Mouse (Mus musculus) limb, embryonic 11.5 days (tissue): ENCODE results near the gene 4930404N11Rik. TPM values are rescaled to one million over a fixed set of nuclear protein-coding genes. Genes with fewer than 3 reads are reported as not detected.
A peak's percentile ranks its signal among the peaks of the same experiment; 100 is the strongest.

Experiments
- ATAC-seq: fragments of 200-750 bp; cut with Nextera tagmentation; 2 replicates; pipeline ENCODE4 v1.8.0; 2017; ENCODE audit warnings: low read depth; ENCODE audit not compliant: insufficient number of reproducible peaks, low FRiP score, low TSS enrichment
- DNase-seq: peaks from one replicate; pipeline ENCODE4 v3.0.0-alpha.2; 2015; ENCODE audit warnings: low spot score
- H3K27ac ChIP-seq: fragments of 300-500 bp; sonication (generic); replicated peaks from 2 replicates; pipeline ENCODE4 v1.5.1; 2014; ENCODE audit warnings: low read depth, mild to moderate bottlenecking, low read length
- H3K27me3 ChIP-seq: fragments of 300-500 bp; sonication (generic); 2 replicates; pipeline ENCODE4 v1.6.1; 2014; ENCODE audit warnings: mild to moderate bottlenecking, low read length, mixed read lengths; ENCODE audit not compliant: control insufficient read depth, insufficient read depth
- H3K36me3 ChIP-seq: fragments of 300-500 bp; sonication (generic); 2 replicates; pipeline ENCODE4 v1.6.1; 2014; ENCODE audit warnings: mild to moderate bottlenecking, low read length, moderate library complexity, mixed read lengths; ENCODE audit not compliant: control insufficient read depth, insufficient read depth
- H3K4me1 ChIP-seq: fragments of 300-500 bp; sonication (generic); 2 replicates; pipeline ENCODE4 v1.6.1; 2014; ENCODE audit warnings: low read length, mixed read lengths; ENCODE audit not compliant: control insufficient read depth, insufficient read depth
- H3K4me2 ChIP-seq: fragments of 300-500 bp; sonication (generic); 2 replicates; pipeline ENCODE4 v1.6.1; 2014; ENCODE audit warnings: low read depth, mild to moderate bottlenecking, moderate library complexity; ENCODE audit not compliant: severe bottlenecking
- H3K4me3 ChIP-seq: fragments of 300-500 bp; sonication (generic); 2 replicates; pipeline ENCODE4 v1.5.1; 2014; ENCODE audit warnings: low read depth, low read length
- H3K9ac ChIP-seq: fragments of 300-500 bp; sonication (generic); 2 replicates; pipeline ENCODE4 v1.6.1; 2014; ENCODE audit warnings: mild to moderate bottlenecking, low read length
- H3K9me3 ChIP-seq: fragments of 300-500 bp; sonication (generic); 2 replicates; pipeline ENCODE4 v1.6.1; 2016; ENCODE audit warnings: low read length; ENCODE audit not compliant: control insufficient read depth
- WGBS: fragments of 180-500 bp; shearing (Covaris S2); extraction: QIAGEN DNeasy Blood & Tissue Kit; methylation state at CpG from one replicate; pipeline ENCODE4 v1.1.7; 2014; 5-methylcytosine and 5-hydroxymethylcytosine counted together
- microRNA-seq: library from miRNA; unstranded; fragments of <30 nt; microRNA quantifications from one replicate; pipeline ENCODE4, GENCODE M21; 2016
- polyA plus RNA-seq: library from polyadenylated mRNA; unstranded; fragments of >200 nt; fragmentation: Nextera tagmentation; extraction: Ambion mirVana; gene quantifications from 2 replicates; pipeline ENCODE4 v1.2.1, GENCODE M21; 2014

The 4930404N11Rik gene
- polyA plus RNA-seq, 1 experiment from 2014 or later: 0.21 TPM

- peak overlapping the region; percentile 71 for H3K4me2 ChIP-seq
- H3K4me1 ChIP-seq: peaks cover 32% of the 10 kb centered on the region
- H3K9me3 ChIP-seq: no peaks in the 10 kb centered on the region
- 91% methylated on average over 13 of the region's 13 CpGs for WGBS
- peaks cover 18% of the 10 kb centered on the region for H3K36me3 ChIP-seq
- H3K27ac ChIP-seq: no peak overlapping the region
- DNase-seq (no peak), ATAC-seq (no peak)
- H3K27me3 ChIP-seq: no peaks in the 10 kb centered on the region
- 0 out of 2 replicates have a peak overlapping the region, but pooled peaks have one; percentile 12 for H3K9ac ChIP-seq
- no peak overlapping the region for H3K4me3 ChIP-seq
These were observed 46.9 kb downstream of the 4930404N11Rik start for GRCm38 (mm10) chr10:81318589-81319329.

DNA sequence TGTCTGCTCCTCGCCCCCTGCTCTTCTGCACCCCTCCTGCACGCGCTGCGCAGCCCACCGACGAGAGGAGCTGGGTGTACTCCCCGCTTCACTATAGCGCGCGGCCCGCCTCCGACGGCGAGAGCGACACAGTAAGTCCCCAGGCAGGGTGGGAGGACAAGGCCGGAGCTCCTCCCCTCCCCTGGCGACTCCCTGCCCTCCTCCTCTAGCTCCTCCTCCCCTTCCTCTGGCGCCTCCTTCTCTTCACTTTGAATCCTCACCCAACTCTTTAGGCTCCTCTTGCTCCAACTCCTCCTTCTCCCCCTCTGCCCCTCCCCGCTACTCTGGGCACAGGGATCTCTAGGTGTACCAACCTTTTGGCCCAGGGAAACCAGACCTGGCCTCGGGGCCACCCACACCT, 48.3 kb downstream of the 4930404N11Rik start:
- Histone ChIP-seq H3K4me2 (peak overlapping the region; percentile 13; the same call in 1 of the 2 replicates), H3K9ac (peak overlapping the region; percentile 47), H3K4me3 (peak overlapping the region; percentile 10; the same call in 1 of the 2 replicates), H3K27ac (no peak overlapping the region), H3K27me3 (no peaks in the 10 kb centered on the region), H3K4me1 (peaks cover 30% of the 10 kb centered on the region), H3K9me3 (no peaks in the 10 kb centered on the region), H3K36me3 (peaks cover 13% of the 10 kb centered on the region)
- peak; percentile 49 for DNase-seq
- ATAC-seq: no peak
- 13% methylated on average over 20 of the region's 20 CpGs for WGBS

GRCm38 (mm10) chr10:81316338-81317060, 49.1 kb downstream of the 4930404N11Rik start:
- H3K4me1 ChIP-seq: peaks cover 24% of the 10 kb centered on the region
- H3K4me3 ChIP-seq: peak overlapping the region; percentile 10; the same call in 1 of the 2 replicates
- H3K27me3 ChIP-seq: no peaks in the 10 kb centered on the region
- H3K9me3 ChIP-seq: no peaks in the 10 kb centered on the region
- ATAC-seq: no peak
- peaks cover 18% of the 10 kb centered on the region for H3K36me3 ChIP-seq
- H3K9ac ChIP-seq: peak overlapping the region; percentile 47
- H3K4me2 ChIP-seq: peak overlapping the region; percentile 13; the same call in 1 of the 2 replicates
- 48% methylated on average over 16 of the region's 16 CpGs for WGBS
- DNase-seq: peak; percentile 52
- no peak overlapping the region for H3K27ac ChIP-seq

DNA sequence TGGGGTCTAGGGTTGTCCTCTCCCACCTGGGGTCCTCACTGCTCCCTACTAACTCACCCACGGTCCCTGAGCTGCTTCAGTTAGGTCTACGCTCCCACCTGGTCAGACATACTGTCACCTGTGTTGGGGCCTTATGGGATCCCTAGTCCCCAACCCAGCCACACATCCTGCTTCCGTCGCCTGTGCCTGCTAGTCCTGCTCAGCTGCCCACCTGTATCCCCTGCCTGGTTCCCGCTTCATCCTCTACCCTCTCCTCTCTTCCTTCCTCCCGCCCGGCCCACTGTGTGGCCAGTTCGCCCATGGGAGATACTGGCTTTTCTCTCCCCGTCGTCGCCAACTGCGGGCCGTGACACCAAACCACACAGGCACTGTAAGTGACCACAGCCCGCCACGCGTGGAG, 50.0 kb downstream of the 4930404N11Rik start:
- Histone ChIP-seq H3K4me2 (no peak overlapping the region), H3K4me3 (no peak overlapping the region), H3K27ac (no peak overlapping the region), H3K4me1 (peaks cover 24% of the 10 kb centered on the region), H3K9ac (no peak overlapping the region), H3K9me3 (no peaks in the 10 kb centered on the region), H3K36me3 (peaks cover 27% of the 10 kb centered on the region), H3K27me3 (no peaks in the 10 kb centered on the region)
- no peak for ATAC-seq
- WGBS: 96% methylated on average over 16 of the region's 16 CpGs
- no peak for DNase-seq

GRCm38 (mm10) chr10:81314201-81314600, 51.4 kb downstream of the 4930404N11Rik start:
- Histone ChIP-seq H3K4me1 (peaks cover 19% of the 10 kb centered on the region), H3K27ac (no peak overlapping the region), H3K9me3 (no peaks in the 10 kb centered on the region), H3K4me3 (no peak overlapping the region), H3K4me2 (no peak overlapping the region), H3K36me3 (peaks cover 36% of the 10 kb centered on the region), H3K27me3 (no peaks in the 10 kb centered on the region), H3K9ac (no peak overlapping the region)
- WGBS: 77% methylated on average over 7 of the region's 7 CpGs
- ATAC-seq (no peak), DNase-seq (no peak)

GRCm38 (mm10) chr10:81313581-81313980, 52.0 kb downstream of the 4930404N11Rik start:
- Histone ChIP-seq H3K4me2 (no peak overlapping the region), H3K27ac (no peak overlapping the region), H3K4me3 (no peak overlapping the region), H3K9me3 (no peaks in the 10 kb centered on the region), H3K27me3 (no peaks in the 10 kb centered on the region), H3K36me3 (peaks cover 41% of the 10 kb centered on the region), H3K4me1 (peaks cover 14% of the 10 kb centered on the region), H3K9ac (no peak overlapping the region)
- DNase-seq (no peak), ATAC-seq (no peak)
- 96% methylated on average over 13 of the region's 13 CpGs for WGBS

Small RNAs within 50 kb of the gene (microRNA-seq; reads per million reads assigned to microRNA genes)
- not detected for gene Mir6913

Other genes with a start within 250 kb of the 4930404N11Rik start
- gene Zbtb7a, start 230.6 kb downstream of the 4930404N11Rik start, polyA plus RNA-seq: 6.7 and 8.4 TPM in 2 replicates
- 53.3 and 56.9 TPM in 2 replicates for gene Pias4, start 197.9 kb downstream of the 4930404N11Rik start, polyA plus RNA-seq
- 428 TPM in 2 replicates for gene Eef2, start 189.2 kb downstream of the 4930404N11Rik start, polyA plus RNA-seq
- 43.3 and 49.1 TPM in 2 replicates for gene Dapk3, start 182.8 kb downstream of the 4930404N11Rik start, polyA plus RNA-seq
- gene 4930442H23Rik, start 182.0 kb downstream of the 4930404N11Rik start, polyA plus RNA-seq: not detected in 2 replicates
- gene Nmrk2, start 163.8 kb downstream of the 4930404N11Rik start, polyA plus RNA-seq: 0.08 TPM in 1 of 2 replicates, not detected in the other
- gene Atcay, start 135.0 kb downstream of the 4930404N11Rik start, polyA plus RNA-seq: 0.11 and 0.27 TPM in 2 replicates
- gene Zfr2, start 132.7 kb downstream of the 4930404N11Rik start, polyA plus RNA-seq: 3.4 and 4.2 TPM in 2 replicates
- 1.2 and 2.3 TPM in 2 replicates for gene Matk, start 112.9 kb downstream of the 4930404N11Rik start, polyA plus RNA-seq
- 198 and 217 TPM in 2 replicates for gene Mrpl54, start 98.9 kb downstream of the 4930404N11Rik start, polyA plus RNA-seq
- gene Apba3, start 98.9 kb downstream of the 4930404N11Rik start, polyA plus RNA-seq: 45.3 and 46.3 TPM in 2 replicates
- gene Tjp3, start 74.2 kb downstream of the 4930404N11Rik start, polyA plus RNA-seq: 2.0 TPM in 2 replicates
- 49.0 and 60.6 TPM in 2 replicates for gene Pip5k1c, start 72.9 kb downstream of the 4930404N11Rik start, polyA plus RNA-seq
- 35.9 and 40.0 TPM in 2 replicates for gene Cactin, start 44.7 kb downstream of the 4930404N11Rik start, polyA plus RNA-seq
- gene Tbxa2r, start 37.1 kb downstream of the 4930404N11Rik start, polyA plus RNA-seq: 1.7 and 1.8 TPM in 2 replicates
- not detected in 2 replicates for gene Gipc3, start 22.6 kb downstream of the 4930404N11Rik start, polyA plus RNA-seq
- gene Hmg20b, start 15.3 kb downstream of the 4930404N11Rik start, polyA plus RNA-seq: 129 and 130 TPM in 2 replicates
- 4.7 and 5.9 TPM in 2 replicates for gene Mfsd12, start 8.3 kb downstream of the 4930404N11Rik start, polyA plus RNA-seq
- 107 and 119 TPM in 2 replicates for gene Fzr1, start 12.7 kb upstream of the 4930404N11Rik start, polyA plus RNA-seq
- 53.7 and 55.7 TPM in 2 replicates for gene Dohh, start 18.6 kb upstream of the 4930404N11Rik start, polyA plus RNA-seq
- gene Gm48551, start 18.6 kb upstream of the 4930404N11Rik start, polyA plus RNA-seq: 2.1 and 2.8 TPM in 2 replicates
- gene Gm48552, start 23.2 kb upstream of the 4930404N11Rik start, polyA plus RNA-seq: 0.40 and 1.0 TPM in 2 replicates
- gene Smim24, start 27.2 kb upstream of the 4930404N11Rik start, polyA plus RNA-seq: 3.4 and 3.5 TPM in 2 replicates
- gene Nfic, start 89.8 kb upstream of the 4930404N11Rik start, polyA plus RNA-seq: 16.7 and 18.7 TPM in 2 replicates
- 0.33 and 0.77 TPM in 2 replicates for gene Celf5, start 116.9 kb upstream of the 4930404N11Rik start, polyA plus RNA-seq
- gene Ncln, start 130.6 kb upstream of the 4930404N11Rik start, polyA plus RNA-seq: 60.3 and 66.8 TPM in 2 replicates
- gene S1pr4, start 134.3 kb upstream of the 4930404N11Rik start, polyA plus RNA-seq: 0.10 and 0.43 TPM in 2 replicates
- gene Gna15, start 158.4 kb upstream of the 4930404N11Rik start, polyA plus RNA-seq: 0.99 and 1.1 TPM in 2 replicates
- 80.3 and 82.1 TPM in 2 replicates for gene Gna11, start 179.4 kb upstream of the 4930404N11Rik start, polyA plus RNA-seq
- 259 and 343 TPM in 2 replicates for gene Aes, start 193.7 kb upstream of the 4930404N11Rik start, polyA plus RNA-seq
- gene Tle2, start 208.7 kb upstream of the 4930404N11Rik start, polyA plus RNA-seq: 13.7 and 18.4 TPM in 2 replicates
- 11.1 and 11.6 TPM in 2 replicates for gene Tle6, start 235.3 kb upstream of the 4930404N11Rik start, polyA plus RNA-seq
- gene BC025920, start 240.5 kb upstream of the 4930404N11Rik start, polyA plus RNA-seq: 0.63 and 1.5 TPM in 2 replicates